Mouse (Mus musculus) limb, embryonic 11.5 days (tissue): ENCODE data around the gene Fgf22. TPM values are rescaled to one million over a fixed set of nuclear protein-coding genes. Genes with fewer than 3 reads are reported as not detected.

Experiments
- ATAC-seq: fragments of 200-750 bp; cut with Nextera tagmentation; 2 replicates; pipeline ENCODE4 v1.8.0; 2017; ENCODE audit warnings: low read depth; ENCODE audit not compliant: insufficient number of reproducible peaks, low FRiP score, low TSS enrichment
- DNase-seq: peaks from one replicate; pipeline ENCODE4 v3.0.0-alpha.2; 2015; ENCODE audit warnings: low spot score
- H3K27ac ChIP-seq: fragments of 300-500 bp; sonication (generic); replicated peaks from 2 replicates; pipeline ENCODE4 v1.5.1; 2014; ENCODE audit warnings: low read depth, mild to moderate bottlenecking, low read length
- H3K27me3 ChIP-seq: fragments of 300-500 bp; sonication (generic); 2 replicates; pipeline ENCODE4 v1.6.1; 2014; ENCODE audit warnings: mild to moderate bottlenecking, low read length, mixed read lengths; ENCODE audit not compliant: control insufficient read depth, insufficient read depth
- H3K36me3 ChIP-seq: fragments of 300-500 bp; sonication (generic); 2 replicates; pipeline ENCODE4 v1.6.1; 2014; ENCODE audit warnings: mild to moderate bottlenecking, low read length, moderate library complexity, mixed read lengths; ENCODE audit not compliant: control insufficient read depth, insufficient read depth
- H3K4me1 ChIP-seq: fragments of 300-500 bp; sonication (generic); 2 replicates; pipeline ENCODE4 v1.6.1; 2014; ENCODE audit warnings: low read length, mixed read lengths; ENCODE audit not compliant: control insufficient read depth, insufficient read depth
- H3K4me2 ChIP-seq: fragments of 300-500 bp; sonication (generic); 2 replicates; pipeline ENCODE4 v1.6.1; 2014; ENCODE audit warnings: low read depth, mild to moderate bottlenecking, moderate library complexity; ENCODE audit not compliant: severe bottlenecking
- H3K4me3 ChIP-seq: fragments of 300-500 bp; sonication (generic); 2 replicates; pipeline ENCODE4 v1.5.1; 2014; ENCODE audit warnings: low read depth, low read length
- H3K9ac ChIP-seq: fragments of 300-500 bp; sonication (generic); 2 replicates; pipeline ENCODE4 v1.6.1; 2014; ENCODE audit warnings: mild to moderate bottlenecking, low read length
- H3K9me3 ChIP-seq: fragments of 300-500 bp; sonication (generic); 2 replicates; pipeline ENCODE4 v1.6.1; 2016; ENCODE audit warnings: low read length; ENCODE audit not compliant: control insufficient read depth
- WGBS: fragments of 180-500 bp; shearing (Covaris S2); extraction: QIAGEN DNeasy Blood & Tissue Kit; methylation state at CpG from one replicate; pipeline ENCODE4 v1.1.7; 2014; 5-methylcytosine and 5-hydroxymethylcytosine counted together
- polyA plus RNA-seq: library from polyadenylated mRNA; unstranded; fragments of >200 nt; fragmentation: Nextera tagmentation; extraction: Ambion mirVana; gene quantifications from 2 replicates; pipeline ENCODE4 v1.2.1, GENCODE M21; 2014

Gene Fgf22
- polyA plus RNA-seq, 1 experiment from 2014 or later: 0.33 TPM

DNA sequence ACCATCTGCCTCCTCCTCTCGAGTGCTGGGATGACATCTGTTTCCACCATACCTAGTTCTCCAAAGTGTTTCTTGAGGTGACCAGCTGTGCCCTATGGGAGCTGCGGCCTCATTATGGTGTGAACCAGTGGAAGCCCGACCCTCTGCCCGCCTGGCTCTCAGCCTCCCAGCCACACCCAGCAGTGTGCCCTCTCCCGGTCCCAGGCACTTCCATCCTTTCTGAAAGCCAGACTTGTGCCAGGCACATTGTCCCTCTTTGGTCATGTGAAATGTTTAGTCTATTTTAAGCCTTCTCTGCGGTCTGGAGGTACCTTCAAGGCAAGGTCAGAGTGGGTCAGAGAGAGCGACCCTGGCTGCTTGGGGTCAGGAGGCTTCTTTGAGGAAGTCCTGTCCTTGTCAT is 31.2 kb upstream of the Fgf22 start:
- Histone ChIP-seq H3K36me3 (no peaks in the 10 kb centered on the region), H3K27ac (no peak overlapping the region), H3K4me3 (no peak overlapping the region), H3K4me2 (no peak overlapping the region), H3K27me3 (peaks cover 2% of the 10 kb centered on the region; the same call in 1 of the 2 replicates), H3K9me3 (no peaks in the 10 kb centered on the region), H3K9ac (no peak overlapping the region), H3K4me1 (no peaks in the 10 kb centered on the region)
- ATAC-seq (no peak), DNase-seq (no peak)
- 78% methylated on average over 7 of the region's 7 CpGs for WGBS

DNA sequence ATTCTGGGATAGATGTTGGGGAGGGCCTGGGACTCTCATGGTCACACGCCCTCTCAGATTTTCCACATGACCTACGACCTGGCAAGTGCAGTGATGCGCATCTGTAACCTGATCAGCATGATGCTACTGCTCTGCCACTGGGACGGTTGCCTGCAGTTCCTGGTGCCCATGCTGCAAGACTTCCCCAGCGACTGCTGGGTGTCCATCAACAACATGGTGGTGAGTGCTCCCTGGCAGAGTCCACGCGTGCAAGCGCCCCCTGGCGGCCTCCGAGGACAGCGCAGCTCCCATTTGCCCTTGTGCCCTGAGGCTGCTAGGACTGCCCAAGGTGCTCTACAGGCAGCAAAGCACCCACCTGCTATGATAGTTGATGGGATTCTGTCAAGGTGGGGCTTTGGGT is 28.8 kb upstream of the Fgf22 start:
- Histone ChIP-seq H3K4me1 (no peaks in the 10 kb centered on the region), H3K4me3 (no peak overlapping the region; the same call in 1 of the 2 replicates), H3K36me3 (no peaks in the 10 kb centered on the region), H3K27ac (no peak overlapping the region), H3K27me3 (no peaks in the 10 kb centered on the region), H3K4me2 (no peak overlapping the region), H3K9ac (no peak overlapping the region), H3K9me3 (no peaks in the 10 kb centered on the region)
- WGBS: 41% methylated on average over 11 of the region's 11 CpGs
- DNase-seq (peak; percentile 54), ATAC-seq (no peak)

DNA sequence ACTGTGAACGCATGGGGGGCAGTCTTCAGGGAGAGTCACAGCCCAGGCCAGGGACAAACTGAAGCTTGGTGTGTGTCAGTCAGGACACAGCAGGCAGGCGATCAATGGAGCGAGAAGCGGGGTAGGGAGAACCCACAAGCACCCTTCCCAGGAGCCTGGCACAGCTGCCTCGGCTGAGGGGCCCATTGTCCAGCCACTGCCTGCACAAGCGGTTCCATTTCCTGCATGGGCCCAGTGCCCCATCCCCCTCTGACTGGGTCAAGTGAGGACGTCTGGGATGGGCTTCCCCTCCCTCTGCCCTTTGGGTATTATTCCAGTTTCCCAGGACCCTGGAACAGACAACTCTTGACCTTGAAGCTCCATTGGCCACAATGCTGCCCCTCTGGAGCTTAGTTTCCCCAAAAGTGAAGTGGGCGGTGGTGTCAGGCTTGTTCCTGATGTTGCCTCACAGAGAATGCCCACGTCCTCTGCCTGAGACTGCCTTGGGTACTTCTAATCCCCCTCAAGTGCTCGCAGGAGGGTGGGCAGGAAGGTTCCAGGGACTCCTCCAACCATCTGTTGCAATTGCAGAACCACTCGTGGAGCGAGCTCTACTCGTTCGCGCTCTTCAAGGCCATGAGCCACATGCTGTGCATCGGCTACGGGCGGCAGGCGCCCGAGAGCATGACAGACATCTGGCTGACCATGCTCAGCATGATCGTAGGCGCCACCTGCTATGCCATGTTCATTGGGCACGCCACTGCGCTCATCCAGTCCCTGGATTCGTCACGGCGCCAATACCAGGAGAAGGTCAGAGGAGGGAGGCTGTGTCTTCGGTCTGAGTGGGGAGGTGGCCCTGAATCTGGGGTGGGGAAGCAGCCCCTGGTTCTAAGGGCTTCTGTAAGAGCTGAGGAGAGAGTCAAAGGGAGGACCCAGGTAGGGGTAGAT is 26.3 kb upstream of the Fgf22 start:
- H3K9ac ChIP-seq: no peak overlapping the region
- H3K4me1 ChIP-seq: no peaks in the 10 kb centered on the region
- H3K4me3 ChIP-seq: no peak overlapping the region
- no peak overlapping the region for H3K4me2 ChIP-seq
- DNase-seq: no peak
- no peaks in the 10 kb centered on the region for H3K27me3 ChIP-seq
- no peak overlapping the region for H3K27ac ChIP-seq
- ATAC-seq: no peak
- no peaks in the 10 kb centered on the region for H3K9me3 ChIP-seq
- H3K36me3 ChIP-seq: no peaks in the 10 kb centered on the region
- 75% methylated on average over 28 of the region's 28 CpGs for WGBS

DNA sequence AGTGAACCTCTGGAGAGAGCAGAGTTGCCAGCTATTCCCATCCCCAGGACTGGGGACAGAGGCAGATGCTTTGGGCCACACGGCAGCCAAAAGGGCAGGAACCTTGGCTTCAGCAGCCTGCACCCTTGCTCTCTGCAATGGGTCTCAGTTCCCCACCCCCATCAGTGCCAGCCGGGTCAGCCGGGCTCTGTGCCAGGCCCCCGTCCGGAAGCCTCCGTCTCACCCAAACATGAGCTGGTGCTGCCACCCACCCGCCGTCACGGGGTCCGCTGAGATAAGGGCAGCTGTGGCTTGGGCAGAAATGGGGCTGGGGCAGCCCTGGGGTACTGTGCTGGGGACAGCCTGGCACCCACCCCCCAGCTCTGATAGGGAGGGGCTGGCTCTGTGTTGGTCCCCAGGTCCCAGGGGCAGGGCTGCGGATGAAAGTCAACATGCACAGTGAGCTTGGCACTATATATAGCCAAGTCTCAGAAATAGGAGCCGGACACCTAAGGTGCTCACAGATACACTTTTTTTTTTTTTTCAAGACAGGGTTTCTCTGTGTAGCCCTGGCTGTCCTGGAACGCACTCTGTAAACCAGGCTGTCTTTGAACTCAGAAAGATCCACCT is 25.4 kb upstream of the Fgf22 start:
- no peak overlapping the region for H3K27ac ChIP-seq
- ATAC-seq (no peak), DNase-seq (no peak)
- WGBS: 86% methylated on average over 13 of the region's 13 CpGs
- H3K9me3 ChIP-seq: no peaks in the 10 kb centered on the region
- no peaks in the 10 kb centered on the region for H3K36me3 ChIP-seq
- H3K4me2 ChIP-seq: no peak overlapping the region
- H3K4me3 ChIP-seq: no peak overlapping the region
- H3K27me3 ChIP-seq: no peaks in the 10 kb centered on the region
- no peak overlapping the region for H3K9ac ChIP-seq
- H3K4me1 ChIP-seq: no peaks in the 10 kb centered on the region

DNA sequence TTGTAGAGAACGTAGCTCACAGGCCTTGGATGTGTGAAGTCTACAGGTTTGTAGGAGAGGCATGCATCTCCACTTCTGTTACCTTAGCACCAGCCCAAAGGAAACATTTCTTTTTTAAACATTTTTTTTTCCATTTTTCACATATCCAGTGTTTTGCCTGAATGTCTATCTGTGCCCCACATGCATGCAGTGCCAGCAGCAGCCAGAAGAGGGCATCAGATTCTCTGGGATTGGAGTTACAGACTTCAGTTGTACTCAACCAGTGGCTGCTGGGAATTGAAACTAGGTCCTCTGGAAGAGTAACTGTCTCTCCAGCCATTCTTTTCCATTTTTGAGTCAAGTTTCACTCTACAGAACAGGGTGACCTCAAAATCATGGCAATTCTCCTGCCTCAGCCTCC is 22.4 kb upstream of the Fgf22 start:
- Histone ChIP-seq H3K27ac (no peak overlapping the region), H3K27me3 (peaks cover 13% of the 10 kb centered on the region), H3K9ac (no peak overlapping the region), H3K36me3 (peaks cover 20% of the 10 kb centered on the region), H3K4me1 (no peaks in the 10 kb centered on the region), H3K4me3 (no peak overlapping the region), H3K4me2 (no peak overlapping the region), H3K9me3 (peaks cover under 1% of the 10 kb centered on the region; the same call in 1 of the 2 replicates)
- WGBS: 96% methylated on average over 1 of the region's 1 CpGs
- ATAC-seq: no peak
- DNase-seq: no peak

DNA sequence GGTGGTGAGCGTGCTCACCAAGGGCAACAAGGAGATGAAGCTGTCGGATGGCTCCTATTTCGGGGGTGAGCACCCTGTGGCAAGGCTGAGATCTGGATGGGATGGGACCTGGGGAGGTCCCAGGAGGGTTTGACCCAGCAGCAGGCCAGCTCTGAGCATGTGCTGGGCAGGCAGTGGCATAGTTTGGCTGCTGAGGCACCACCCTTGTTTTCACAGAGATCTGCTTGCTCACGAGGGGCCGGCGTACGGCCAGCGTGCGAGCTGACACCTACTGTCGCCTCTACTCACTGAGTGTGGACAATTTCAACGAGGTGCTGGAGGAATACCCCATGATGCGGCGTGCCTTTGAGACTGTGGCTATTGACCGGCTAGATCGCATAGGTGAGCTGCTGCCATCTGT is 21.0 kb upstream of the Fgf22 start:
- no peak for DNase-seq
- H3K27me3 ChIP-seq: peaks cover 13% of the 10 kb centered on the region
- ATAC-seq: no peak
- peaks cover 14% of the 10 kb centered on the region for H3K9me3 ChIP-seq
- peaks cover 33% of the 10 kb centered on the region for H3K36me3 ChIP-seq
- H3K9ac ChIP-seq: no peak overlapping the region
- 93% methylated on average over 15 of the region's 15 CpGs for WGBS
- no peak overlapping the region for H3K27ac ChIP-seq
- H3K4me2 ChIP-seq: no peak overlapping the region
- H3K4me1 ChIP-seq: no peaks in the 10 kb centered on the region
- no peak overlapping the region for H3K4me3 ChIP-seq

DNA sequence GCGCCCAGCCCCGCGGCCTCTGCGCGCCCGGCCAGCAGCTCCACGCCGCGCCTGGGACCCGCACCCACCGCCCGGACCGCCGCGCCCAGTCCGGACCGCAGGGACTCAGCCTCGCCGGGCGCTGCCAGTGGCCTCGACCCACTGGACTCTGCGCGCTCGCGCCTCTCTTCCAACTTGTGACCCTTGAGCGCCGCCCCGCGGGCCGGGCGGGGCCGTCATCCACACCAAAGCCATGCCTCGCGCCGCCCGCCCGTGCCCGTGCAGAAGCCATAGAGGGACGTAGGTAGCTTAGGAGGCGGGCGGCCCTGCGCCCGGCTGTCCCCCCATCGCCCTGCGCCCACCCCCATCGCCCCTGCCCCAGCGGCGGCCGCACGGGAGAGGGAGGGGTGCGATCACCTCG is 19.5 kb upstream of the Fgf22 start:
- H3K27me3 ChIP-seq: peaks cover 13% of the 10 kb centered on the region
- no peak overlapping the region for H3K4me3 ChIP-seq
- H3K27ac ChIP-seq: no peak overlapping the region
- peaks cover 28% of the 10 kb centered on the region for H3K9me3 ChIP-seq
- ATAC-seq (no peak), DNase-seq (no peak)
- 0 out of 2 replicates have a peak overlapping the region, but pooled peaks have one; percentile 12 for H3K4me2 ChIP-seq
- H3K9ac ChIP-seq: no peak overlapping the region
- no peaks in the 10 kb centered on the region for H3K4me1 ChIP-seq
- 19% methylated on average over 40 of the region's 52 CpGs for WGBS
- H3K36me3 ChIP-seq: peaks cover 49% of the 10 kb centered on the region

DNA sequence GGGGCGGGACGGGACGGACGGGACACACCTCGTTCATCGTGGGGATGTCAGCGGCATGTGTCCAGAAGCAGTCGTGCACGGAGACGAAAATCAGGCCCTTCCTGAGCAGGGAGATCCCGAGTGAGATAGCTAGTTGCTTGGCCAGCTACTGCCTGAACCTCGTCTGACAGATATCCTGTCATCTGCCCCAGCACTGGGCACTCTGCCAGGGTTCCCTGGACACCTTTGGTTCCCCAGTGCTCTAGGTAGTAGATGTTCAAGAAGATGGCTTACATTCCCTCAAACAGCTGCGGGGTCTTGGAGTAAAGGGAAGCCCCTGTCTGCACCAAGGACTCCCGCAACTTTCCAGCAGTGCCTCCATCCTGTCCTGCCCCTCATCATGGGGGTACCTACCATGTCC is 18.2 kb upstream of the Fgf22 start:
- H3K4me3 ChIP-seq: no peak overlapping the region
- WGBS: 87% methylated on average over 14 of the region's 14 CpGs
- DNase-seq (no peak), ATAC-seq (no peak)
- H3K9me3 ChIP-seq: peaks cover 33% of the 10 kb centered on the region
- peaks cover 13% of the 10 kb centered on the region for H3K27me3 ChIP-seq
- H3K27ac ChIP-seq: no peak overlapping the region
- H3K9ac ChIP-seq: no peak overlapping the region
- H3K4me1 ChIP-seq: no peaks in the 10 kb centered on the region
- H3K36me3 ChIP-seq: peaks cover 56% of the 10 kb centered on the region
- H3K4me2 ChIP-seq: no peak overlapping the region
